In the genomic region with DNA sequence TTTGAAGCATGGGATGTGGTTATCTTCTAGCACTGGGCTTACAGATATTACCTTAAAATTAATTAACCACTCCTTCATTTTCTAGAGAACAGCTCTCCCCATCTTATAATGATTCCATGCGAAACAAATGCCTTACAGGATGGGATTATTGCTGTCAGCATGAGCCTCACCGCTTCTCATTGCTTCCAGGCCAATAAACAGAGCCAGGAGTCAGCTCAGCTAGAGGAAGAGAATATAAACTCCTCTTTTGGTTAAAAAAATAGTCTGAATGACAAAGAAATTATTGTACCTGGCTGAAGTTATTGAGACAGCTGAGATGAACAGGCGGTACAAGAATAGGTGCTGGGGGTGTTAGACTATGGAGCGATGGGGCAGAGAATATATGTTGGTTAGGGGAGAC, we compare ENCODE assay signal across 23 mouse cellular contexts.
DNase-seq lines count a peak whose midpoint lies in the region; ATAC-seq lines count a peak whose summit lies in the region.
"Had no signal": no experiment of that assay in that cellular context is flagged by ENCODE, and none has a peak within 500 bp of the region (broad histone marks: within the 10 kb centered on the region; RNA-seq: fewer than 3 reads in every experiment).

No protein-coding gene starts in this region.

- no peak overlapping the region for H3K4me3 ChIP-seq in forebrain, embryonic 16.5 days (replicated peaks; ENCODE audit: low read length)
- H3K4me3 ChIP-seq: heart, adult 2 months; heart, embryonic 10.5 days; heart, embryonic 13.5 days; hindbrain, embryonic 12.5 days; hindbrain, embryonic 15.5 days had no signal

- 78% methylated on average over 4 of the region's 4 CpGs for WGBS in forebrain, embryonic 16.5 days

- intact Hi-C loops in heart, postnatal 10 days (cut with DNase I) = no loop called here

- H3K4me2 ChIP-seq in forebrain, embryonic 16.5 days (ENCODE audit: low read length) = no peak overlapping the region
- H3K4me2 ChIP-seq: heart, embryonic 13.5 days; hindbrain, embryonic 12.5 days; hindbrain, embryonic 15.5 days had no signal

- no peaks in the 10 kb centered on the region for H3K9me3 ChIP-seq in forebrain, embryonic 16.5 days (ENCODE audit: control insufficient read depth, low read length)
- H3K9me3 ChIP-seq: heart, embryonic 10.5 days; heart, embryonic 13.5 days; hindbrain, embryonic 12.5 days; hindbrain, embryonic 15.5 days had no signal

- H3K27ac ChIP-seq in forebrain, embryonic 16.5 days (ENCODE audit: low read length) = no peak overlapping the region
- H3K27ac ChIP-seq: heart, adult 2 months; heart, embryonic 10.5 days; heart, embryonic 13.5 days; hindbrain, embryonic 12.5 days; hindbrain, embryonic 15.5 days had no signal

- ATAC-seq in megakaryocyte progenitor cell, adult 5-6 weeks (replicated peaks; ENCODE audit: poor library complexity) = no peak
- ATAC-seq in forebrain, embryonic 16.5 days = no peak
- ATAC-seq: forebrain, embryonic 14.5 days; intestine, postnatal 0 days; Patski had no signal

- no peaks in the 10 kb centered on the region for H3K27me3 ChIP-seq in forebrain, embryonic 16.5 days (replicated peaks; ENCODE audit: control insufficient read depth, insufficient read depth, low read length)
- H3K27me3 ChIP-seq: CH12.LX; hindbrain, embryonic 12.5 days; hindbrain, embryonic 15.5 days; Patski had no signal

- no peak overlapping the region for H3K9ac ChIP-seq in forebrain, embryonic 16.5 days (replicated peaks; ENCODE audit: low read depth, low read length)
- H3K9ac ChIP-seq: heart, embryonic 13.5 days; hindbrain, embryonic 12.5 days; hindbrain, embryonic 15.5 days had no signal

- H3K4me1 ChIP-seq in forebrain, embryonic 16.5 days (replicated peaks; ENCODE audit: control insufficient read depth, insufficient read depth, low read length) = no peaks in the 10 kb centered on the region
- H3K4me1 ChIP-seq: heart, embryonic 10.5 days; heart, embryonic 13.5 days; hindbrain, embryonic 12.5 days; hindbrain, embryonic 15.5 days had no signal

- DNase-seq in cerebellum, adult 11-12 months = peak; percentile 50
- DNase-seq in cerebellum, adult 8-10 months = no peak
- peak; percentile 60 for DNase-seq in cerebellum, adult 9-11 months
- peak; percentile 29 to 41 for DNase-seq in cerebellum, postnatal 25 days
- no peak for DNase-seq in heart, postnatal 10 days
- DNase-seq: adrenal gland, postnatal 10 days; adrenal gland, postnatal 36 days; B cell, adult 2 months; gastrocnemius, postnatal 10 days; gastrocnemius, postnatal 36 days; heart, adult 2 months; kidney, adult 2 months had no signal

- H3K36me3 ChIP-seq in forebrain, embryonic 16.5 days (ENCODE audit: control insufficient read depth, insufficient read depth) = no peaks in the 10 kb centered on the region
- H3K36me3 ChIP-seq: G1E; heart, embryonic 10.5 days; heart, embryonic 13.5 days; hindbrain, embryonic 12.5 days; hindbrain, embryonic 15.5 days had no signal

Comparison
In these comparisons a context has a peak if more than half of its experiments do, and no peak if none do; other contexts are left out.
1. DNase-seq: peak in cerebellum, adult 11-12 months (single experiment), cerebellum, adult 9-11 months (single experiment) and cerebellum, postnatal 25 days (2 of 2); none in cerebellum, adult 8-10 months (single experiment) and heart, postnatal 10 days (0 of 2).